Mouse (Mus musculus): ENCODE measurements at regions not wholly inside any gene's neighbourhood (a gene's known extent, or its start where the extent isn't known, plus 50 kb on each side); places are given as distances from the start of the nearest gene placed in this dataset.

DNA sequence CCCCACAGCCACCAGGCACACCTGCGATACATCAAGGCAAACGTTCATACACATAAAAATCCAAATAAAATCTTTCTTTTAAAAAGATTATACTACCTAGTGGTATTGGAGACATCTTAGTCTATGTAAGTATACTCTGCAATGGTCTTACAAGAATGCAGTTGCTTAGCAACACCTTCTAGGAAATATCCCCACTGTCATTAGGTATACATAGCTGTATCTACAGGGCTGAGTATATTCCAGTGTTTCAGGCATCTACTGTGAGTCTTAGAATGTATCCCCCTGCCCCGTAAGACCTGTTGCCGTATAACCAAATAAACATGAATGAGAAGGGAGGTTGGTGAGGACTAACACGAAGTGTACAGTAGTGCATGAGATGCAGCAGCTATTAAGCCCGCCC lies 142.8 kb upstream of the Nabp1 start:
- 67% methylated on average over 6 of the region's 6 CpGs for WGBS (ENCODE audit: insufficient replicate concordance)
- no peaks in the 10 kb centered on the region for H3K27me3 ChIP-seq (ENCODE audit: control insufficient read depth, insufficient read depth, low read depth, low read length)
- H3K4me1 ChIP-seq (ENCODE audit: control insufficient read depth, low read depth, low read length), result no peaks in the 10 kb centered on the region
- ATAC-seq (ENCODE audit: low read depth), result no peak
- no peak overlapping the region for H3K27ac ChIP-seq (ENCODE audit: low read length)
- H3K9ac ChIP-seq (ENCODE audit: low read depth, low read length), result no peak overlapping the region
- no peak overlapping the region for H3K4me2 ChIP-seq (ENCODE audit: low read depth, low read length)
- H3K4me3 ChIP-seq (ENCODE audit: low read depth, low read length), result no peak overlapping the region
- no peaks in the 10 kb centered on the region for H3K36me3 ChIP-seq (ENCODE audit: control insufficient read depth, insufficient read depth)
- no peaks in the 10 kb centered on the region for H3K9me3 ChIP-seq (replicated peaks; ENCODE audit: control insufficient read depth, low read length)

DNA sequence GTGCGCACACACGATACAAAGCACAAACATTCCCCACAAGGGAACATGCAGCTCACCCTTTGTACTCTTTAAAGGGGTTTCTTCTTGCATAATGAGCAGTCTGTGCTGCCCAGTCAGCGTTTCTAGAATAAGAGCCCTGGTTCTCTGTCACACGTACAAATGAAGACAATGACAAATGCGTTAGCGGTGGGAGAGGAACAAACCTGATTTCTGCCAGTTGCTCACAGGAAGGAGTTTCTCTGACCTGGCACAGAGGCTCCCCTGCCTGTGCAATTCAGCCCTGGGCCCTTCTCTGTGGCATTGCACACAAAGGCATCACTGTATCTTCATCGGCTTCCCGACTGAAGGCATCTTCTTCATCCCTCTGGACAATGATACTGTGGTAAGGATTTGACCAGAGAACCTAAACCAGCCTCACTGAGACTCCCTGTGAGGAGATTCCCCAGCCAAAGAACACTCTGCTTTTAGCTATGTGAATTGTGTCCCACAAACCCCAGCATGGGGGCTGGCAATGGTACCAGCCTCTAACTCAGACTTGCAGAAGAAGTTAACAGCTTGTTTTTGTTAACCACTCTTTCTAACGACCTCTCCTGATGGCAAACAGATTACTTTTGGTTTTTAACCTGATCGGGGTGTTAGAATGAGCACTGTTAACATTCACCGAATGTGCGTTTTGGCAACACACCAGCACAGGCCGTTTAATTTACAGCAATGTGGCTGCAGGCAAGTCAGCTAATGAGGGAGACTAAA lies 139.5 kb upstream of the Nabp1 start:
- WGBS (ENCODE audit: insufficient replicate concordance), result 51% methylated on average over 13 of the region's 13 CpGs
- Histone ChIP-seq H3K9ac (ENCODE audit: low read depth, low read length) (no peak overlapping the region), H3K36me3 (ENCODE audit: control insufficient read depth, insufficient read depth) (no peaks in the 10 kb centered on the region), H3K9me3 (replicated peaks; ENCODE audit: control insufficient read depth, low read length) (no peaks in the 10 kb centered on the region), H3K4me1 (ENCODE audit: control insufficient read depth, low read depth, low read length) (no peaks in the 10 kb centered on the region), H3K4me3 (ENCODE audit: low read depth, low read length) (no peak overlapping the region), H3K27ac (ENCODE audit: low read length) (no peak overlapping the region), H3K4me2 (ENCODE audit: low read depth, low read length) (no peak overlapping the region), H3K27me3 (ENCODE audit: control insufficient read depth, insufficient read depth, low read depth, low read length) (no peaks in the 10 kb centered on the region)
- no peak for ATAC-seq (ENCODE audit: low read depth)

DNA sequence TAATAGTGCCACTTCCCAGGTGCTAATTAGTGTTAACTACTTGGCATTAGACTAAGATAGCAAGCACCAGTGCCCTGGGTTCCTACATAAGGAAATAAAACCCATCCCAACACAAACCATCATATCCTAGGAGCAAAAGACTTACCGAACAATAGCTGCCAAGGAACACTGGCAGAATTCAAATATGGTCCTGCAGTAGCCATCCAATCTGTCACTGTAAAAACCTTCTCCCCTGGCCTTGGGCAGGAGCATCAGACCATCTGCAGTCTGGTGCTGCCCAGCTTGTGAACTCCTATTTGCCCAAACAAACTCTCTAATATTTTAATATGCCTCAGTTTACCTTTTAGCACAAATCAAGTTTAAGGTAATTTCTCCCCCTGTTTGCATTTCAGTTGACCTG lies 137.9 kb upstream of the Nabp1 start:
- no peak for ATAC-seq (ENCODE audit: low read depth)
- Histone ChIP-seq H3K9me3 (replicated peaks; ENCODE audit: control insufficient read depth, low read length) (no peaks in the 10 kb centered on the region), H3K27ac (ENCODE audit: low read length) (no peak overlapping the region), H3K36me3 (ENCODE audit: control insufficient read depth, insufficient read depth) (no peaks in the 10 kb centered on the region), H3K9ac (ENCODE audit: low read depth, low read length) (no peak overlapping the region), H3K4me1 (ENCODE audit: control insufficient read depth, low read depth, low read length) (no peaks in the 10 kb centered on the region), H3K27me3 (ENCODE audit: control insufficient read depth, insufficient read depth, low read depth, low read length) (no peaks in the 10 kb centered on the region), H3K4me2 (ENCODE audit: low read depth, low read length) (no peak overlapping the region), H3K4me3 (ENCODE audit: low read depth, low read length) (no peak overlapping the region)
- WGBS (ENCODE audit: insufficient replicate concordance), result 79% methylated on average over 1 of the region's 1 CpGs

DNA sequence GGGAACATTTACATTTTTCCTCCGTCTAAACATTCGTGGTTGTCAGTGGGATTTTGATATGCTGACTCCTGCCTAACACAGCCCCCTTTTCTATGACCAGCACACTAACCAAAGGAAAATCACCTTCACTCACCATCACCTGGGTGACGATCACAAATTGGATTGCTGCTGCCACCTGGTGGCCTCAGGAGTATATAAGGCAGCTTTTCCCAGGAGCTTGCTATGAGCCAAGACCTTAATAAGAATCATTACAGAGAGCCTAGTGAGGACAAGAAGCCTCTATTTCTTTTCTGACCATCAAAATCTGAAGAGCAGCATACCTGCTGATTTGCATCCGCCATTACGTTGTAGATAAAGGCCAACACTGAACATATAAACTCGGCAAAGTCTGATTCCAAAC lies 137.3 kb upstream of the Nabp1 start:
- Histone ChIP-seq H3K36me3 (ENCODE audit: control insufficient read depth, insufficient read depth) (no peaks in the 10 kb centered on the region), H3K4me2 (ENCODE audit: low read depth, low read length) (no peak overlapping the region), H3K9ac (ENCODE audit: low read depth, low read length) (no peak overlapping the region), H3K4me1 (ENCODE audit: control insufficient read depth, low read depth, low read length) (no peaks in the 10 kb centered on the region), H3K27me3 (ENCODE audit: control insufficient read depth, insufficient read depth, low read depth, low read length) (no peaks in the 10 kb centered on the region), H3K27ac (ENCODE audit: low read length) (no peak overlapping the region), H3K9me3 (replicated peaks; ENCODE audit: control insufficient read depth, low read length) (no peaks in the 10 kb centered on the region), H3K4me3 (ENCODE audit: low read depth, low read length) (no peak overlapping the region)
- no peak for ATAC-seq (ENCODE audit: low read depth)
- WGBS (ENCODE audit: insufficient replicate concordance), result 23% methylated on average over 6 of the region's 6 CpGs

DNA sequence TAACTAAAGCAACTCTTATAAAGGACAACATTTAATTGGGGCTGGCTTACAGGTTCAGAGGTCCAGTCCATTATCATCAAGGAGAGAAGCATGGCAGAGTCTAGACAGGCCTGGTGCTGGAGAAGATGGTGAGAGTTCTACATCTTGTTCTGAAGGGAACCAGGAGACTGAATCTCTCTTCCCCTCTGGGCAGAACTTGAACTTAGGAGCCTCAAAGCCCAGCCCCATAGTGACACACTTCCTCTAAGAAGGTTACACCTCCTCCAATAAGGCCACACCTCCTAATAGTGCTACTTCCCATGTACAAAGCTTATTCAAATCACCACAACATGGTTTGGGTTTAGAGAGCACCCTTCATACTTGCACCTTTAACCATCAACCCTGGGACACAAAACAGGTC lies 136.5 kb upstream of the Nabp1 start:
- H3K36me3 ChIP-seq (ENCODE audit: control insufficient read depth, insufficient read depth), result no peaks in the 10 kb centered on the region
- ATAC-seq (ENCODE audit: low read depth), result no peak
- H3K9me3 ChIP-seq (replicated peaks; ENCODE audit: control insufficient read depth, low read length), result no peaks in the 10 kb centered on the region
- no peak overlapping the region for H3K9ac ChIP-seq (ENCODE audit: low read depth, low read length)
- H3K4me2 ChIP-seq (ENCODE audit: low read depth, low read length), result no peak overlapping the region
- no peak overlapping the region for H3K27ac ChIP-seq (ENCODE audit: low read length)
- no peaks in the 10 kb centered on the region for H3K4me1 ChIP-seq (ENCODE audit: control insufficient read depth, low read depth, low read length)
- H3K27me3 ChIP-seq (ENCODE audit: control insufficient read depth, insufficient read depth, low read depth, low read length), result no peaks in the 10 kb centered on the region
- no peak overlapping the region for H3K4me3 ChIP-seq (ENCODE audit: low read depth, low read length)

DNA sequence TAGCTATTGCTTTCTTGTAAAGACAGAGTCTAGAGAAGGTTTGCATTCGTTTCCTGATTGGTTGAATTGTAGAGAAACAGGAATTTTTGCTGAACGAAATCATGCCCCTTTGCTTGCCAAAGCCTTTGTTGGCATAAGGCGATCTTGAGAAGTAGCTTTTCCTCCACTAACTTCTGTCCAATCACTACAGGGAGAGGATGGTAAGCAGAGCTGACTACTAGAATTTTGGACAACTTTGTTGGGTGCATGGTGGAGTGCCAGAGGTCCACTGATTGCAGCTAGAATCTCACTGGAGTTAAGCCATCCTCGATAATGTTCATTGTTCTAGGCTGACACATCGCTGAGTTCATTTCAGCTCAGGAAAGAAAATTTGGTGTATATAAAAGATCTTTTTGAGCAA lies 131.1 kb upstream of the Nabp1 start:
- whole genome bisulfite sequencing (ENCODE audit: insufficient replicate concordance), result 58% methylated on average over 5 of the region's 5 CpGs
- Histone ChIP-seq H3K27me3 (ENCODE audit: control insufficient read depth, insufficient read depth, low read depth, low read length) (no peaks in the 10 kb centered on the region), H3K36me3 (ENCODE audit: control insufficient read depth, insufficient read depth) (no peaks in the 10 kb centered on the region), H3K4me2 (ENCODE audit: low read depth, low read length) (no peak overlapping the region), H3K27ac (ENCODE audit: low read length) (no peak overlapping the region), H3K9ac (ENCODE audit: low read depth, low read length) (no peak overlapping the region), H3K4me3 (ENCODE audit: low read depth, low read length) (no peak overlapping the region), H3K9me3 (replicated peaks; ENCODE audit: control insufficient read depth, low read length) (no peaks in the 10 kb centered on the region), H3K4me1 (ENCODE audit: control insufficient read depth, low read depth, low read length) (no peaks in the 10 kb centered on the region)
- no peak for ATAC-seq (ENCODE audit: low read depth)

DNA sequence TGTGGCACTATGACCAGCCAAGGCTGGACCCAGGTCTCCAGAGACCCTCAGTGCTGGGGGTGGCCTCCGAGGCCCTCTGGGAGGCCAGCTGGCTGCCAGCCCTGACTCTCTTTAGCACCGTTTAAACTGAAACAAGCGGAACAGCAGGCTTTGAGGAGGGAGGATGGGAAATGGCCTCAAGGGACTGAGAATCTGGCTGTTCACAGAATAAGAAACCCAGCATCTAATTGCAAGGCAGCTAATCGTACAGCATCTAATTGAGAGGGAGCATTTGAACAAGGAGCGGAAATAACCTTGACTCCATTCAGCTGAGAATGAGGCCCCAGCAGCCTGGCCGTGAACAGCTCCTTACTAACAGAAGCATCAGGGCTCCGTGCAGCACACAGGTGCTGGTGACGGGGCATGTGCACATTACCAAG lies 129.2 kb upstream of the Nabp1 start:
- 62% methylated on average over 8 of the region's 8 CpGs for WGBS (ENCODE audit: insufficient replicate concordance)
- no peak for ATAC-seq (ENCODE audit: low read depth)
- no peak overlapping the region for H3K4me3 ChIP-seq (ENCODE audit: low read depth, low read length)

DNA sequence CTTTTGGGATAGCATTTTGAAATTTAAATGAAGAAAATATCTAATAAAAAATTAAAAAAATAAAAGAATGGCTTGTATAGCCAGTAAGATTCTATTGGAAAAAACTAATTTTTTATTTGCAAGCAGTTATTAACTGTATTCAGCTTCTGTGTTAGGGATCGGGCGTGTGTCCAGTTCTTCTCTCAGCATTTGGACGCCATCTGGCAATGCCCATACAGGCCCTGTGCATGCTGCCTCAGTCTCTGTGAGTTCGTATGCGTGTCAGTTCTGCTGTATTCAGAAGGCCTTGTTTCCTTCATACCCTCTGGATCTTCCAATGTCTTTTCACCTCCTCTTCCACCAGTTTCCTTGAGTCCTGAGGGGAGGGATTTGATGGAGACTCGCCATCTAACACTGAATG lies 123.8 kb upstream of the Nabp1 start:
- Histone ChIP-seq H3K36me3 (ENCODE audit: control insufficient read depth, insufficient read depth) (no peaks in the 10 kb centered on the region), H3K4me1 (ENCODE audit: control insufficient read depth, low read depth, low read length) (no peaks in the 10 kb centered on the region), H3K4me2 (ENCODE audit: low read depth, low read length) (no peak overlapping the region), H3K27ac (ENCODE audit: low read length) (no peak overlapping the region), H3K4me3 (ENCODE audit: low read depth, low read length) (no peak overlapping the region), H3K9me3 (replicated peaks; ENCODE audit: control insufficient read depth, low read length) (no peaks in the 10 kb centered on the region), H3K9ac (ENCODE audit: low read depth, low read length) (no peak overlapping the region), H3K27me3 (ENCODE audit: control insufficient read depth, insufficient read depth, low read depth, low read length) (no peaks in the 10 kb centered on the region)
- 68% methylated on average over 6 of the region's 6 CpGs for WGBS (ENCODE audit: insufficient replicate concordance)
- ATAC-seq (ENCODE audit: low read depth), result no peak

More for the DNA sequence above, 129.2 kb upstream of the Nabp1 start:
- H3K36me3 ChIP-seq (ENCODE audit: control insufficient read depth, insufficient read depth), result no peaks in the 10 kb centered on the region
- H3K27me3 ChIP-seq (ENCODE audit: control insufficient read depth, insufficient read depth, low read depth, low read length), result no peaks in the 10 kb centered on the region
- H3K9ac ChIP-seq (ENCODE audit: low read depth, low read length), result no peak overlapping the region
- no peaks in the 10 kb centered on the region for H3K9me3 ChIP-seq (replicated peaks; ENCODE audit: control insufficient read depth, low read length)
- H3K4me2 ChIP-seq (ENCODE audit: low read depth, low read length), result no peak overlapping the region
- H3K27ac ChIP-seq (ENCODE audit: low read length), result no peak overlapping the region
- H3K4me1 ChIP-seq (ENCODE audit: control insufficient read depth, low read depth, low read length), result no peaks in the 10 kb centered on the region

DNA sequence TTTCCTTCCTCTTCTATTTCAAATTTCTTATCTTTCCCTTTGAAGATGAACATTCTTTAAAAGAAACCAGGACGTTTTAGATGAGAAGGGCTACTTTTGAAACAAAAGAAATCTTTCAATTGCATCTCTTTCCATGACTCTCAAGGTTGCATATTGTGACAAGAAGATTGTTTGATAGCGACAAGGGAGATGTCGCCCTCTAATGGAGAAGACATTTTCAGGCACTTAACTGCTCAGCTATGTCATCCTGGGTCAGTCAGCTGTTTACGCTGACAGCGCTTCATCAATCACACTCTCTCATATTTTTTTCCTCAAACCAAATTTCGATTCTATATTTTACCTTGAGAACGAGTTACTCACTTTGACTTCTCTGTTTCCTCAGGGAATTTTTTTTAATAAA lies 122.2 kb upstream of the Nabp1 start:
- Histone ChIP-seq H3K9me3 (replicated peaks; ENCODE audit: control insufficient read depth, low read length) (no peaks in the 10 kb centered on the region), H3K4me2 (ENCODE audit: low read depth, low read length) (no peak overlapping the region), H3K9ac (ENCODE audit: low read depth, low read length) (no peak overlapping the region), H3K27me3 (ENCODE audit: control insufficient read depth, insufficient read depth, low read depth, low read length) (no peaks in the 10 kb centered on the region), H3K27ac (ENCODE audit: low read length) (no peak overlapping the region), H3K4me3 (ENCODE audit: low read depth, low read length) (no peak overlapping the region), H3K4me1 (ENCODE audit: control insufficient read depth, low read depth, low read length) (no peaks in the 10 kb centered on the region), H3K36me3 (ENCODE audit: control insufficient read depth, insufficient read depth) (no peaks in the 10 kb centered on the region)
- ATAC-seq (ENCODE audit: low read depth), result no peak
- 20% methylated on average over 7 of the region's 7 CpGs for WGBS (ENCODE audit: insufficient replicate concordance)

Measured in liver, embryonic 16.5 days (tissue).